Mouse (Mus musculus) spleen, adult 2 months (tissue): ENCODE data around the gene Nupl1. TPM values are rescaled to one million over a fixed set of nuclear protein-coding genes. Genes with fewer than 3 reads are reported as not detected.
A peak's percentile ranks its signal among the peaks of the same experiment; 100 is the strongest.

Experiments
- DNase-seq, 2 experiments: peaks; one replicate each; pipeline versions ENCODE4 v3.0.0 to v3.0.0-alpha.2; 2012 to 2021; ENCODE audit warnings: low spot score in 2 of 2, low read depth in 1 of 2
- H3K27ac ChIP-seq: fragments of 200-500 bp; 2 replicates; pipeline ENCODE4 v1.5.1; 2012; ENCODE audit warnings: low read length, inconsistent platforms; ENCODE audit not compliant: insufficient read depth
- H3K27me3 ChIP-seq: fragments of 200-500 bp; 2 replicates; pipeline ENCODE4 v1.6.1; 2012; ENCODE audit warnings: mild to moderate bottlenecking, moderate library complexity, low read length, inconsistent platforms; ENCODE audit not compliant: control insufficient read depth, insufficient read depth
- H3K36me3 ChIP-seq: fragments of 200-500 bp; 2 replicates; pipeline ENCODE4 v1.6.1; 2012; ENCODE audit warnings: mild to moderate bottlenecking, low read length, inconsistent platforms; ENCODE audit not compliant: control insufficient read depth, insufficient read depth
- H3K4me1 ChIP-seq: fragments of 200-500 bp; 2 replicates; pipeline ENCODE4 v1.6.1; 2011; ENCODE audit warnings: inconsistent platforms; ENCODE audit not compliant: control insufficient read depth, insufficient read depth, insufficient read length
- H3K4me3 ChIP-seq: fragments of 200-500 bp; 2 replicates; pipeline ENCODE4 v1.5.1; 2011; ENCODE audit warnings: mild to moderate bottlenecking, inconsistent platforms; ENCODE audit not compliant: insufficient read depth, insufficient read length; ENCODE audit errors: extremely low read depth
- CTCF ChIP-seq: fragments of 200-500 bp; IDR thresholded peaks from 2 replicates; pipeline ENCODE4 v1.5.1; 2011; ENCODE audit warnings: mild to moderate bottlenecking, inconsistent platforms; ENCODE audit not compliant: insufficient read depth, insufficient read length, insufficient replicate concordance; ENCODE audit errors: extremely low read depth
- POLR2A ChIP-seq: fragments of 200-500 bp; IDR thresholded peaks from 2 replicates; pipeline ENCODE4 v1.6.1; 2011; ENCODE audit warnings: low read depth, low read length, inconsistent platforms
- WGBS: fragments of 180-500 bp; shearing (Covaris S2); methylation state at CpG from one replicate; pipeline ENCODE4 v1.1.7; 2018; 5-methylcytosine and 5-hydroxymethylcytosine counted together
- polyA plus RNA-seq: library from polyadenylated mRNA; depleted of rRNA; stranded (reverse); fragments of >200 nt; gene quantifications from 2 replicates; pipeline ENCODE4 v1.2.3, GENCODE M21; 2012; rRNA removed

The Nupl1 gene
- not detected in 2 replicates for polyA plus RNA-seq

DNA sequence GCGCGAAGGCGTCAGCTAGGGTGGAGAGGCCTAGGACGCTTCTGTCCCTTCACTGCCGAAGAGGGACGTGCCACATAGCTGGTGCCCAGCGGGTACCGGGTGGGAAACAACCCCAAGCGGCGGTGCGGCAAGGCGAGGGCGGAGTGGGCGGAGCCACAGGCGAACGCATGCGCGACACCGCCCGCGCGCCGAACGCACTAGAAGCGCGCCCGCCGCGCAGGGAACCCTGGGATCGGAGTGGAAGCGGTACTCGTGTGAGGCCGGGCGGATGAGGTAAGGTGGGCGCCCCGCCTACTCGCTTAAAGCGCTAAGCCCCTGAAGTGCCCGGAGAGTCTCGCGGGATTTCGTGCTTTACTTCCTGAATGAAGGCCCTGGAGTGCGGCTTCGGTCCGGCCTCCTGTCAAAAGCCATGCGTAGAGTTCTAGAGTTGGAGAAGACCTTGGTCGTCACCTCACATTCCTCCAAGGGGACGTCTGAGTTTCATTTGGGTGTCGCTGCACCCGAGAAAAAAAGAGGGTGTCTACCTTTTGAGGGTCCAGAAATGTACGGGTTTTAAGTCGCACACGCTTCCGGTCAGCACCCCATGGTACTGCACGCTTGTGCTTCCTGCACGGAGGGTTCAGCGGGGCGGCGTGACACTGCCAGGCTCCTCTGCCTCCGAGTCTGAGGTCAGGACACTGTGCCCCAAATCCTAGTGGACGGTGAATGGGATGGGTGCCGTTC is at the start of gene Nupl1, which contains the start of gene Gm49336:
Gene Nupl1 (minus strand): TSS at position 151 of the 723 bp plus-strand sequence.
Gene Gm49336 (minus strand): TSS at position 227 of the 723 bp plus-strand sequence.
- Histone ChIP-seq H3K4me3 (peak within 1 kb of the TSS; percentile 76), H3K27ac (peak within 1 kb of the TSS; percentile 90), H3K36me3 (no peaks in the 10 kb centered on the region; the same call in 1 of the 2 replicates), H3K4me1 (peaks cover 10% of the 10 kb centered on the region), H3K27me3 (no peaks in the 10 kb centered on the region)
- under 1% methylated on average over 62 of the region's 62 CpGs for WGBS
- peak; percentile 99 for DNase-seq
- TF ChIP-seq POLR2A (peak; percentile 91), CTCF (no peak)

DNA sequence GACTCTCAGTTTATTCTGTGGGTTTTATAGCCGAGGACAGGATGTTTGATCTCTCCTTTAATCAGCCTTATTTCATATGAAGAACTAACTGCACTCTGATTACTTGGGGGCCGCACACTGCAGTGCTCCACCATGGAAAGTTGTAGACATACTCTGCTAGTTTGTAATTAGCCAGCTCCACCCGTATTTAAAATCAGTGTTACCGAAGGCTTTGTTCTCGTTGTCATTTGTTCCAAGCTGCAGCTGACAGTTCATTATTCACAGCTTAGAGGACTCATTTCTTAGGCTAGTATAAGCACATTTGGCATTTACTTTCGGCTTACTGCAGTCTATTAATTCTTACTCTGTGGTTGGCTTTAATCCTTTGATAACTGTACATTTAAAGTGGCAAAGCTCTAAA is 49.8 kb upstream of the Nupl1 start:
- 81% methylated on average over 6 of the region's 6 CpGs for WGBS

GRCm38 (mm10) chr14:60300224-60300991 is 49.2 kb upstream of the Nupl1 start:
- Histone ChIP-seq H3K36me3 (peaks cover 29% of the 10 kb centered on the region), H3K4me3 (no peak overlapping the region), H3K27me3 (no peaks in the 10 kb centered on the region), H3K4me1 (no peaks in the 10 kb centered on the region), H3K27ac (no peak overlapping the region)
- no peak for TF ChIP-seq CTCF
- no peak for TF ChIP-seq POLR2A
- DNase-seq = no peak
- 93% methylated on average over 14 of the region's 14 CpGs for WGBS

More for the DNA sequence above, 49.8 kb upstream of the Nupl1 start:
- no peak for DNase-seq
- Histone ChIP-seq H3K36me3 (peaks cover 26% of the 10 kb centered on the region), H3K27ac (no peak overlapping the region), H3K4me1 (no peaks in the 10 kb centered on the region), H3K4me3 (no peak overlapping the region), H3K27me3 (no peaks in the 10 kb centered on the region)
- TF ChIP-seq CTCF = no peak
- TF ChIP-seq POLR2A = no peak

DNA sequence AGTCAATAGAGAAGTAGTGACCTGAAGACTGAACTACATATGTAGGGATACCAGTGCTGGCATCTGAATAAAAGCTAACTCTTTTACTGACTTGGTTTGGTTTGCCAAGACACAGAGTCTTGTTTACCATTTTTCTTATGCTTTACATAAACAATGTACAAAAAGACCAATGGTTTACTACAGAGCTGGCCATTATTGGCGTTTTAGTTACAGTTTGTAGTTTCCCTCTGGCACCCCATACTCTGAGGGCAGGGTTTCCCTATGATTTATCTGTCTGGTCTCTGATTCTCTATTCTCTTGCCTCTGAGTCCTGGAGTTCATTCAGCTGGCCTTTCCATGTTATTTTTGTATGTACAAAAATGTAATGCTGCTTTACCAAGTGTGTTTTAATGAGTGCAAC is 44.3 kb upstream of the Nupl1 start:
- Histone ChIP-seq H3K4me3 (no peak overlapping the region), H3K27me3 (no peaks in the 10 kb centered on the region), H3K36me3 (peaks cover 39% of the 10 kb centered on the region), H3K4me1 (peaks cover 2% of the 10 kb centered on the region; the same call in 1 of the 2 replicates), H3K27ac (no peak overlapping the region)
- no peak for DNase-seq
- TF ChIP-seq POLR2A = no peak
- WGBS = 91% methylated on average over 1 of the region's 1 CpGs

GRCm38 (mm10) chr14:60290363-60290762 is 39.1 kb upstream of the Nupl1 start:
- TF ChIP-seq POLR2A = no peak
- TF ChIP-seq CTCF = no peak
- WGBS = 30% methylated on average over 4 of the region's 4 CpGs
- no peaks in the 10 kb centered on the region for H3K27me3 ChIP-seq
- no peak overlapping the region for H3K4me3 ChIP-seq
- H3K4me1 ChIP-seq = peaks cover 2% of the 10 kb centered on the region; the same call in 1 of the 2 replicates
- H3K36me3 ChIP-seq = peaks cover 26% of the 10 kb centered on the region
- peak overlapping the region; percentile 67 for H3K27ac ChIP-seq
- DNase-seq = no peak

DNA sequence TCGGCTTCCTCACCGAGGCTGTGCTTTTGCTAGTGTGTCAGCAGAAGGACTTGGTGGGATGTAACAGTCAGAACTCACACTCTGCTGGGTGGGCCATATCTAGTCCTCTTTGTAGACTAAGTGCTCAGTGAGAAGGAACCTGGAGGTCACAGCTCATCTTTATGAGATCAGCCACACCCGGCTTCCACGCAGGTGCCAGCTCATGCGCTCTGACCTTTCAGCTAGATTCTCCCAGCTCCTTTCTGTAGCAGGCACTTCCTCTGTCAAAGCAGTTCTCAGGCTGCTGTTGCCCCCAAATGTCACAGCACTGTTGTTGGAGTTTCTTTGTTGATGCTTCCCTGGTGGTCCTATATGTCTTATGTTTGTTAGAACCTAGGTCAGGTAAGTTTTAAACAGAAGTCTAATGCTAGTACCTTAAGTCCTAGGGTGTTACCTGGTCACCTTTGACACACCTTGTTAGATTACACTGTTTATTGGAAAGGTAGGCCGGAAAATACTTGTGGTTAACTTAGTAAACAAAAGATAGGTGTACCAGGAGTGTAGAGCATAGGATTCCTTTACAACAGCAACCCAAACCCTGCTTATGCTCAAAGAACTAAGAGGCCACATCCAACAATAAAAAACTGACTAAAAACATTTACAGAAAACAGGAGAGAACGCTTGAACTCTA is 35.1 kb upstream of the Nupl1 start:
- TF ChIP-seq POLR2A = no peak
- no peak for TF ChIP-seq CTCF
- no peak for DNase-seq
- Histone ChIP-seq H3K4me1 (peaks cover 2% of the 10 kb centered on the region; the same call in 1 of the 2 replicates), H3K27ac (no peak overlapping the region), H3K36me3 (peaks cover 24% of the 10 kb centered on the region), H3K4me3 (no peak overlapping the region), H3K27me3 (no peaks in the 10 kb centered on the region)
- WGBS = 85% methylated on average over 7 of the region's 7 CpGs
